Mouse (Mus musculus): Measurements from ENCODE around the gene Ak1.
A peak's percentile ranks its signal among the peaks of the same experiment; 100 is the strongest.

The Ak1 gene

GRCm38 (mm10) chr2:32601417-32602065, 20.0 kb upstream of the Ak1 start:
- DNase-seq, result no peak

GRCm38 (mm10) chr2:32602600-32603054, 18.9 kb upstream of the Ak1 start:
- DNase-seq, result peak; percentile 92

GRCm38 (mm10) chr2:32604631-32605030, 16.9 kb upstream of the Ak1 start:
- no peak for DNase-seq

DNA sequence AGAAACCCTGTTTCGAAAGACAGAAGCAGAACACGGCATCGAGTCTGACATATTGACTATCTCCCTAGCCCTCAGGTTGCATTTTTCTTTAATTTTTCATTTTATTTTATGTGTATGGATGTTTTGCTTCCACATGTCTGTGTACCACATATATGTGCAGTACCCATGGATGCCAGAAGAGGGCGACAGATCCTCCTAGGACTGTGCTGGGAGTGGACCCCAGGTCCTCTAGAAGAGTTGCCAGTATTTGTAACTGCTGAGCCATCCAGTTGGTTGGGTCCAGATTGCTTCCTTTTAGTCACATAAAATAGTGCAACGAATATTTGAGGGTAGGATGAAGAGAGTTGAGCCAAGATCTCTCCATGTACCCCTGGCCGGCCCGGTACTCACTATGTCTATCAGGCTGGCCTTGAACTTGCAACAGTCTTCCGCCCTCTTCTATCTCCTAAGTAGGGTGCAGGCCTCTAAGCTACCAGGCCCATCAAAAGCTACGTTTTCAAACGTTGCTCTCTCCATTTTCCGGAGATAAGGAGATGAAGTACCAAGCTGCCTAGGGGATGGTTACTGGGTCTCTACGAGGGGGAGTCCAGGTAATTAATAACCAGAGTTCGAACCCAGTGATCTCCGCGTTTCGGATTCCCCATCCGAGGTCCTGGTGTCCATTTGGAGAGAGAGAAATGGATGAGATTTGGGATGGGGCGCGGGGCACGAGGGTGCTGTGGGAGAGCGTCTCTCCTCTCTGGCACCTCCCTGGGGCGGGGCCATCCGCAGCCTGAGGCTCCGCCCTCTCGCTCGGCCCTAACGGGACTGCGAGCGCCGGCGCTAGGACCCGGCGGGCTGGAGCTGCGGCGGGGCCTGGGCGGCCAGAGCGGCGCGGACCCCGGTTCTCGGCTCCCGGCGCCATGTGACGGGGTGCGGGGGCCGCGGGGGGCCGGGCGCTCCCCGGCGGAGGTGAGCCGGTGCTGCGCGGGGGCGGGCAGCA, 15.1 kb upstream of the Ak1 start:
- peak; percentile 82 for DNase-seq

DNA sequence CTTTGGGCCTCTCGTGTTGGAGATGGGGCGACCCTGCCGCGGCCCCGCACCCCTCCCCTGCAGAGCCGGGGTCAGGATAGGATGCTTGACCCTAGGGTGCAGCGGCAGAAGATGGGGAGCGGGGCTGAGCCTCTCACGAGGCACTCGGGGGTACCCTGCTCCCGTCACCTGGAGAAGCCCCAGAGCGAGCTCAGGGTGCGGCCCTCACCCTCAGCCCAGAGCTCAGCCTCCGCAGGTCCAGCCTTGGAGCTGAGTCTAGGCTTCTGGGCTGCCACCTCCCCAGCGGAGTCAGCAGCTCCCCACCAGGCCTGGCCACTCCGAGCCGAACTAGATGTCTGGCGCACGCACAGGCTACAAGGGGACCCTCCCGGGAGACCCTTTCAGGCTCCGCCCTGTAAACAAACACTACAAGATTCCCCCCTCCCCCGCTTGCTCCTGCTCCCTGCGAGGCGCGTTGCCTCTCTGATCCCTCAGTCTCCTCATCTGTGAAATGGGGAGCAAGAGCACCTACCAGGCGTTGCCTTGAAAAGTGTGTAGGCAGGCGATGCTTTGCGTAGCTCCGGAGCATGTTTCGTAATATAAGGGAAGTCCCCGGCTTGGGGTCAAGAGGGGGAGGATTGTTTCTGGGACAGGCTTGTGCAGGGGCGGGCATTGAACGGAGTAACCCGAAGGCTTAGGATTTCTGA, 14.2 kb upstream of the Ak1 start:
- DNase-seq, result no peak

DNA sequence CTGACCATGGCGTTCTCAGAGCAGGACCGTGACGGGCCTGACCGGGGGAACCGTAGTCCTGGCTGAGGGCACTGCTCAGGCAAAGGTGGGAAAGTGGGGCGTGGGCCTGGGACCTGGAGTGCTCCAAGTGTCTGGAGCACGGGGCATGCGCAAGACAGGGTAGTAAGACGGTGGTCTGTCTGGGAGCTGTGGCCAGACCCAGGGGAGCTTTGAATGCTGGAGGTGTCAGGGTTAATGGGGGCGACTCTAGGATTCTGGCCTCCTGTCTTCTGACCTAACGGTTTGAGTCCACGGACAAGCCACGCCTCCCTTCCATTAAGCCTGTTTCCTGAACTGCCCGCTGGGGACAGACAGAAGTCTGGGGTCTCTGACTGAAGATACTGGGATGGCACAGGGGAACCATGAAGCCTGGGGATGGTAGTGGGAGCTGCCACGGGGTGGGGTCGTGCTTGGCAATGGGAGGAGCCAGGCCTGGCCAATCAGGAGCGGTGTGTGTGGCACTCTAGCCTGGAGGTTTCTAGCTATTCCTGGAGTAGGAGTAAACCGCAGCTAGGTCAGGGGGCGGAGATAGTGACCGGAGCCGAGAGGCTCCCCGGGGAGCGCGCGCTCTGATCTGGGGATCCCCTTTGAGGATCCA, 13.3 kb upstream of the Ak1 start:
- DNase-seq, result no peak

GRCm38 (mm10) chr2:32608778-32609435, 12.7 kb upstream of the Ak1 start:
- DNase-seq, result no peak

- no peak for DNase-seq
Measured at GRCm38 (mm10) chr2:32610610-32611229, 10.8 kb upstream of the Ak1 start.

DNA sequence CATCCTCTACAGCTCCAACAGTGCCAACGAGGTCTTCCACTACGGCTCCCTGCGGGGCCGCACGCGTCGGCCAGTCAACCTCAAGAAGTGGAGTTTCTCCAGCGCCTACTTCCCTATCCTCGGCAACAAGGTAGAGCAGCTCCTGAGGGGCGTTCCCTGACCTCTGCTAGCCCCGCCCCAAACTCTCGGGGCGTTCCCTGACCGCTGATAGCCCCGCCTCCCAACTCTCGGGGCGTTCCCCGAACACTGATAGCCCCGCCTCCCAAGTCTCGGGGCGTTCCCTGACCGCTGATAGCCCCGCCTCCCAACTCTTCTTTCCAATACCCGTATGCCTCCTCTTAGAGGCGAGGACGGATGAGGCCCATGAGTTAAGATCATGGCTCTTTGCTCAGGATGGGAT, 9.3 kb upstream of the Ak1 start:
- DNase-seq, result no peak

DNA sequence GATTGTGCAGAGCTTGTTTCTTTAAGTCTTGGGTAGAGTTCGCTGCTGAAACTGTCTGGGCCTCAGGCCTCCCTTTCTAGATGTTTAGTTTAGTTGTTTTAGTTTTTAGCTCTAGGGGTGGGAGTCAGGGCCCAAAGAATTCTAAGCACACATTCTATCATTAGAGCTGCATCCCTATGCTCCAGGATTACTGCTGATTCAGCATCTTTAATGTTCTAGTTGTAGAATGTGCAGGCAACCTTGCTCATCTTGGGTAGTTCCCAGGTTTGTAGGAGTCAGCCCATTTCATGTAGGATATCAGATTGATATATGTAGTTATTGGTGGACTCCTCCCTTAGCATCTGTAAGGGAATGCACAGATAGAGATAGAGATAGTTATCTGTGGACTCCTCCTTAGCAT, 4.4 kb upstream of the Ak1 start:
- DNase-seq, result no peak

DNA sequence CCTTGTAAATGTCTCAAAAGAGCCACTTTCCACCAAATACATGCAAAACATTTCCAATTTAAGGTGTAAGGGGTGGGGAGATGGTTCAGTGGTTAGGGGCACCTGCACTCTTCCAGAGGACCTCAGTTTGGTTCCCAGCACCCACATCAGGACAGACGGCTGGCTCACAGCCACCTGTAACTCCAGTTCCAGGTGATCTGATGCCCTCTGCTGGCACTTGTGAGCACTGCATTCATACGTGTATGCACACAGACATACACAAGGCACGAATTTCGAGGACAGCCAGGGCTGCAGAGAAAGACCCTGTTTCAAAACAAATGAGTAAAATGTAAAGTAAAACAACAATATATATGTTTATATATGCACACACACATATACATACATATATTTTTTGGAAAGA, 4.0 kb upstream of the Ak1 start:
- peak; percentile 44 for DNase-seq

GRCm38 (mm10) chr2:32618051-32618450, 3.5 kb upstream of the Ak1 start:
- DNase-seq, result no peak

DNA sequence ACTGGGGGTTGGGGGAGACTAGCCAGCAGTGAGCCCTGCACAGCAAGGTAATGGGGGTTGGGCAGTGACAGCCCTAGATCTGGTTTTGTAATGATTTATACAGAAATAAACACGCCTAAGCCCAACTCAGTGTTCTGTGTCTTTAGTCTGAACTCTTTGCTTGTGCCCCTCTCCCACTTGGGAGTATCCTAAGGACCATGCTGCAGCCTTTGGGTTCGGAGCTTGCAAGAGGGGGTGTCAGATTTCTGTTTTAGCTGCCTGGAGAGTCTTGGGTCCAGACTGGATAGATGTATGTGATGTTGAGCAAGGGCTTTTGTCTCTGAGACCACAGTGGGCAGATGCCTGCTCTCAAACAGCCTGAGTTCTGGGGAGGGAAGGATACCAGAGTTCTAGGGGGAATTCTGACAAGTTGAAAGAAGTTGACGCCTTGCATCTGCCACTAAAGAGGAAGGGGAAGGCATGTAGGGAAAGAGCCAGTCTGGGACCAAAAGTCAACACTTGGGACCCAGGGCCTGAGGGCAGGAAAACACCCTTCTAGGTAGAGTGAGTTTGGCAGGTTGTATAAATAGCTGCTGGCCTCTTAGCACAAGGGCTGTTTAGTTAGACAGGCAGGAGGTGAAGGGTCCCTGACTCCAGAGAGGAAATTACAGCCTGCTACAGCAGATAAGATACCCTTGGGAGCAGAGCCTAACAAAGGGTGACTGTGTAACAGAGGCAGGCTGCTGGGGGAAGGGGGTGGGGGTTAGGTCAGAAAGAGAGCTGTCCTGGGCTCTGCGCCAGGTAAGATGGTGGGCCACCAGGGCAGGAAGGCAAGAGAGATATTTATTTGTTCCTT, 659 bp upstream of the Ak1 start:
- DNase-seq, result no peak

GRCm38 (mm10) chr2:32624111-32624748, 2.7 kb downstream of the Ak1 start:
- no peak for DNase-seq

DNA sequence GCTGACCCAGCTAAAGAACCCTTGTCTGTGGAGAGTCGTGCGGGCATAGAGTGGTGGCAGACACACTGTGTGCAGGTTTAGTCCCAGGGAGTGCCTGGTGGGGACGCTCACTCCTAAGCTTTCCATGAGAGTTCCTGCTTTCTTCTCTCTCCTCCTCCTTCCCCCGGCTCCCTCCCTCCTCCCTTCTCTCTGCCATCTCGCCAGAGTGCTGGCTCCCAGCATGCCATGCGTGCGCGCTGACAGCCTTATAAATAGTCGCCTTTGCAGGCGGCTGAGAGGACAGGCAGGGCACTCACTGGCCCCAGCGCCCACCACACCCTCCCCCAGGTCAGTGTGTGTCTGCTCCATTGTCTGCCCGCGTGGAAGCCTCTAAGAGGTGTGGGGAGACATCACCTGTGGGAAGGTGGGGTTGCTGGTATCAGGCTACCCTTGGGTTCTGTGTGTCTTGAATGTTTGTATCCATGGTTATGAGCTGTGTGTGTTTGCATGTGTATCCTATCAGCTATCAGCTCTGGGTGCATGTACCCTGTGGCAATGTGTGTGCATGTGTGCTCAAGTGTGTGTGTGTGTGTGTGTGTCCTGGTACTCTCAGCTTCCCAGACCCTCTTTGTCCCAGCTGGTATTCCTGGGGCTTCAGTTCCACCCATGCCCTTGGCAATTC, 3.8 kb downstream of the Ak1 start:
- DNase-seq, result peak; percentile 82

- DNase-seq, result peak; percentile 79
Measured at GRCm38 (mm10) chr2:32625873-32626694, 4.5 kb downstream of the Ak1 start.

DNA sequence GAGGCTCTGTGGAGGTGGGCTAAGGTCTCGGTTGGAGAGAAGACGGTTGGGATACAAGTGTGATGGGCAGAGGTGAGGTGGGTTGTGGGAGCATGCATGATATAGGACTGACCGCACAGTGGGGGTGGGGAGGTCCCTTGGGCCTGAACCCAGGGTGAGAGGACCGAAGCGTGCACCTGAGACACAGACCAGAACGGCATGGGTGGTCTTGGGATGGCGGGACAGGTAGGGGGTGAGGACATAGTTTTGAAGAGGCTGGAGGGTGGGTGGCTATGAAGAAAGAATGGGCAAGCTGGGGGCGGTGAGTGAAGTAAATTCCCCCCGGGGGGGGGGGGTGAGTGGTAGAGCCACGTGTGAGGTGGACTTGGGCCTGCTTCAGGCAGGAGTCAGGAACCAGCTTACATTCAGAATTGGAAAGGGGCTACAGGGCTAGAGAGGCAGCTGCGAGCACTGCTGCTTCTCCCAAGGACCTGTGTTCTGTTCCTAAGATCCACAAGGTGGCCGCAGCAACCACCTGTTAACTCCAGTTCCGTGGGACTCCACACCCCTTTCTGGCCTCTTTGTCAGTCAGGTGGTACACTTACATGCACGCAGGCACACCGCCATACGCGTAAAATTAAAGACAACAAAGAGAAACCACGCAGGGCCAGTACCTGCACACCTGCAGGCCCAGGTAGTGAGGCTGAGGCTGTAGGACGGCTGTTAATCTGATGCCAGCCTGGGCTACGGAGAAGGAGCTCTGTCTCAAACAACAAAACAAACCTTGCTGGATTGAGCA, 5.9 kb downstream of the Ak1 start:
- no peak for DNase-seq

- DNase-seq, result no peak
Measured at GRCm38 (mm10) chr2:32628044-32628550, 6.5 kb downstream of the Ak1 start.
